Mouse (Mus musculus): ENCODE results near the gene Gm21954. TPM values are rescaled to one million over a fixed set of nuclear protein-coding genes. Genes with fewer than 3 reads are reported as not detected.

Gm21954 gene
- polyA plus RNA-seq, 1 experiment, result not detected

DNA sequence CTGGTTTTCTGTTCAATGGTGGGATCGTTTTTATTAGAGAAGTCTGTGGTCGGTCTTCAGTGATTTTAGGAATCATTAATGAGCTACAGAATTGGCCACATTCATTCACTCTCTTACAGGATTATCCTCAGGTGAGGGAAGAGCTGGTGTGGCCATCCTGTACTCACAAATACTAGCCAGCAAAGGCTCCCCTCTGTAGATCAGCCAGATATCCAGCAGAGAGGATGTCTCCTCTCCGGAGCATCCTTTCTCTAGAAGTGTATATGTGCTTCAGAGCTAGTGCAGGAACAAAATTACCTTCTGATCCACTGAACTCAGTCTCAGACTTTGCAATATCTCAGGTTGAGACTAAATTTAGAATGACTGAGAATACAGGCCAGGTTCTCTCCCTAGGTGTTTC is 7.8 kb downstream of the Gm21954 start:
- no peak for DNase-seq (ENCODE audit: extremely low spot score in 1 of 2, low spot score in 1 of 2)

GRCm38 (mm10) chr3:55462904-55463668 is 8.9 kb downstream of the Gm21954 start:
- DNase-seq (ENCODE audit: extremely low spot score in 1 of 2, low spot score in 1 of 2), result no peak

DNA sequence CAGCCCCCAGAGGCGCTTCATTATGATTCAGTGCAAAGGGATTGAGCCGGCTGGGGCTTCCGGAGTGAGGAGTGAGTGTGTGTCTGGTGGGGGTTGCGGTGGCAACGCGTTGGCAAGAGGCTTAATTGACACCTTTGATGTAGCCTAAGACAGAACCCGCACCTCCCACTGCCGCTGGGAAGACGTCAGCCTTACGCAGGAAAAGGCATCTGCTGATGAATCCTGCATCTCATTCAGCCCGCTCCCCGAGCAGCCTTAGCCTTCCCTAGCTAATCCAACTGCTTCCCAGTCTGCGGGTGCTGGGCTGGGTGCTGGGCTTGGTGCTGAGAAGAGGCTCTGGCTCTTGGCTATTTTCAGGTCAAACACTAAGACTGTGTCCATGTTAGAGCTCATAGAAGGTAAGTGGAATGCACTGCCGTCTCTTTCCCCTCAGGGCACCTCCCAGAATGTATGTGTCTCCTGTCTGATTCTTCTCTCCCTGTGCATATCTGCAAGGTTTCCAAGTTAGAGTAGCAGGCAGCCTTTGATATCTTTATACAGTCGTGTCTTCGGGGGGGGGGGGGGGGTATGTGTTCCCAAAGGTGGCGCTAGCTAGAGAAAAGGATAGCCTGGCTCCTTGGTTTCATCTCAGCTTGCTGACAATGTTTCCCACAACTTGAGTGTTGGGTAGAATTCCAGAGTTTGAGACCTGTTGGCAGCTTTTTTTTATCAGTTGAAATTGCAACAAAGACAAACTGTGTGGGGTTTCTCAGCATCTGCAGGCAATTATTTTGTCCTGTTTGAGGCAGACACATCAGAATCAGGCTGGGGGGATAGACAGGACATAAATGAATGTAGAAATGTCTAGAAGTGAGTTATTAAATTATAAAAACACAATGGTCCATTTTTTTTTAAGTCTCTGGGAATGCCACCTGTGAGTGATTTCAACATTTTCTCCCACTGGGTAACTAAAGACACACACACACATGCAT is 10.0 kb downstream of the Gm21954 start:
- peak; percentile 93 to 94 for DNase-seq (ENCODE audit: extremely low spot score in 1 of 2, low spot score in 1 of 2)

DNA sequence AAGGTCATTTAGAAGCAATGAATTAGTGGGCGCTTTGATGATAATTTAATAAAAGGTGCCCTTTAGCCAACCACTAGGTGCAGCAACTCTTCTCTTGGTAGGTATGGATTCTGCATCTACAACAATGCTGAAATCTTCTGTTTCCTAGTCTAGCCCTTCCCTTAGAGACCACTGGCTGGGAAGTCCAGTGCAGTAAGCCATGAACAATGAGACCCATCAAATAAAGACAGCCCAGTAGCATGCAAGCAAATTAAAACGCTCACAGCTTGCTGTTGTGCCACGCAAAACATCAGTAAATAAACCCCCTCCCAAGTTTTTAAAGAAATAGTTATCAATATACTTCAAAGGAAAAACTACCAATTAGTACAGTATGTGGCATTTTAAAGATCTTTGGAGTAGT is 10.9 kb downstream of the Gm21954 start:
- no peak for DNase-seq (ENCODE audit: extremely low spot score in 1 of 2, low spot score in 1 of 2)

DNA sequence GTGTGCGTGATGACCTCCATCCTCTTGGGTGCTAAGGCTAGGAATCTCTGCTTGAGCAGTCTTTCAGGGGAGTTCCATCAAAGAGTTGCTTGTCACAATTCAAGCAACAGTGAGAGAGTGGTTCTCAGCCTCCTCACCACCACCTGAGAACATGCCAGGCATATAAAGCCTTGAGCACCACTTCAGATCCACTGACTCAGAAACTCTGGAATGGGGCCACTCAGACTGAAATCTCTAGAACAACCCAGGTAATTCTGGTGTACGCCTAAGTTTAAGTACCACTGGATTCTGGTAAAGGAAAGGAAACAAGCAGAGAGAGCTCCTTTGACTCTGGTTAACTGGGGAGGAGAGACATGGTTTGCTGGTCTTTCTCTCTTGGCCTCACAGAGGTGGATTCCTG is 19.5 kb downstream of the Gm21954 start:
- DNase-seq (ENCODE audit: extremely low spot score in 1 of 2, low spot score in 1 of 2), result no peak

DNA sequence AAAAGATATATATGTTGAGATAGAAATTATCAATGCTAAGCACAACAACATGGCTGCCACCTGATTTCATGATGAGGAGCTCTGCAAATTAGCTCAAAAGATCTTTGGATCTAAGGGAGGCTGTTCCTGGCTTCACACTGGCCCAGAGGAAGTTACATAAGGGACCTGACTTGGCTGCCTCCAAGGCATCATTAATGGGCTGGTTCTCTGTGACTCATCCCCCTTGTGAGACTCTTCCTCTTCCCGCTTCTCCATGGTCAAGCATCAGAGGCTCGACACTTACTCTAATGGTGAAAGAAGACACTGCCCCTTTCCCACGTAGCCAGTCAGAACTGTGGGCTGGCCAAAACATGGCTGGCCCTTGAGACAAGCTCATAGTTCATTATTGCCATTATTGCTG is 20.1 kb downstream of the Gm21954 start:
- no peak for DNase-seq (ENCODE audit: extremely low spot score in 1 of 2, low spot score in 1 of 2)

DNA sequence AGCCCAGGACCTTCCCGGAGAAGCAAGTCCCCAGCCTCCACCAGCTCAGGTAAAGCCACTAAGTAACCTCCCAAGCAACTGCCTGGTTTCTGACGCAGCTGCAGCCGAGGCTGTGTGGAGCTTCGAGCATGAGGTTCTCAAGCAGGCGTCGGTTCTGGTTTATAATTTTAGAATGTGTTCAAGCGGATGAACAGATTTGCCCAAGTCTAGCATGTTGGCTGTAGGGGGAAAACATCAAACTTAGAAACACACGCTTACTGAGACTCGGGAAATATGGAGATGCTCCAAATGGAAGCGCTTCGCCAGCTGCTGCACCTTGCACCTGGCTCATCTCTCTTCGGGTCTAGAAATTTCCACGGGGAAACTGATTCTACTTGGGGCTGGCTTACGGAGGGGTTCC is 21.0 kb downstream of the Gm21954 start:
- peak; percentile 61 to 75 for DNase-seq (ENCODE audit: extremely low spot score in 1 of 2, low spot score in 1 of 2)

- no peak for DNase-seq (ENCODE audit: extremely low spot score in 1 of 2, low spot score in 1 of 2)
Measured at GRCm38 (mm10) chr3:55449148-55449547, 22.9 kb downstream of the Gm21954 start.

DNA sequence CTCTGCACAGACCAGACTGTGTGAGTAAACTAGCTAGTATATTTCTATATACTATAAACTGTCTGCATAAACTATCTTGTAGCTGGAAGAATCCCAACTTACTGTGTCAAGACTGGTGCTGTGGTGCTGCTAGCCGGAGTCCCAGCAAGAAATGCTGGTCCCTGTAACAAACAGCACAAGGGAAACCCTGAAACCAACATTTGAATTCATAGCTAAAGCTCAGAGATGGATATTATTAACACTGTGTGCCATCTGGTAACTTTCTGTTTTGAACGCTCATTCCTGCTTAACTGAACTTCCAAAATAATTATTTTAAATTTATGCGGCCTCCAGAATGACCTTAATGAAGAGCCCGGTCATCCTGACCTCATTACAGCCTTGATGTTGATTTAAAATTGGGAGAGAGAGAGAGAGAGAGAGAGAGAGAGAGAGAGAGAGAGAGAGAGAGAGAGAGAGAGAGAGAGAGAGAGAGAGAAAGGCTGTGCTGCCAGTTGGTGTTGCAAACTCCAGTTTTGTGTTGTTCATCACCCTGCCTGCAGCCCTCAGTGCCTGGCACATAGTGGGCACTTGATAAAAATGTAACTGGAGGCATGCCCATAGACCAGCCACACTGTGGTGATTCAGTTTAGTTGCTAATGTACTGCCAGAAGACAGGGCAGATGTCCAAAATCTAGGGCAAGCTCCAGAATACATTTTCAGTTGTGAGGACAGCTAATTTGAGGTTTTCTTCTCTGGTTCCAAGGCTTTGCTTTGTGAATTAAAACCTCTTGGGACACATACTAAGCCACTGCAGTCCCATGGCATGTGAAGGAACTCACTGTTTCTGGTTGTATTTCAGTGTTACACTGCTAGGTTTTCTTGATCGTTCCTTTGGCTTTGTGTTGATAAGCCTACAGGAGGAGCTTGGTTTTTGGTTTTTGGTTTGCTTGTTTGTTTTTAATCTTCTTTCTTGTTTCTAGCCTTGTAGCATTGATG is 24.2 kb downstream of the Gm21954 start:
- peak; percentile 90 to 94 for DNase-seq (ENCODE audit: extremely low spot score in 1 of 2, low spot score in 1 of 2)

DNA sequence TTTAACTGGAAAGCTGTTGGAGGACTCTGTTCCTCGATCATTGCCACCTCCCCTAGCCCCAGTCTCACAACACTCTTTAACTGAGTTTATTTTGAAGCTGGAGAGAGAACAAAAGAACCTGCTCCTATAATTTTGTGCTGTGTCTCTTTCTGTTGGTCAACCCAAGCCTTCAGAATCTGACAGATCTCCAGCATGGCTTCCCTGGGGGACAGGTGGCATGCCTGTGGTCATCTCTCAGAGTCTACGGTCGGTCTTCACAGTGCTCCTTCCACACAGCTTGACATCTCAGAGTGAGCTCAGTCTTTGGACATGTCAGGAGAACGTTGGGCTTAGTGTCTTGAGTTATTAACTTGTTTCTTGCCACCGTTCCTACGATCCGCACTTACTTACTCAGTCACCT is 25.3 kb downstream of the Gm21954 start:
- DNase-seq (ENCODE audit: extremely low spot score in 1 of 2, low spot score in 1 of 2), result no peak

GRCm38 (mm10) chr3:55443725-55444124 is 28.3 kb downstream of the Gm21954 start:
- DNase-seq (ENCODE audit: extremely low spot score in 1 of 2, low spot score in 1 of 2), result peak in 1 of 2 experiments; percentile 57

- DNase-seq (ENCODE audit: extremely low spot score in 1 of 2, low spot score in 1 of 2), result no peak
Measured at GRCm38 (mm10) chr3:55443271-55443670, 28.7 kb downstream of the Gm21954 start.

GRCm38 (mm10) chr3:55442012-55442645 is 29.9 kb downstream of the Gm21954 start:
- DNase-seq (ENCODE audit: extremely low spot score in 1 of 2, low spot score in 1 of 2), result peak; percentile 74 to 76

GRCm38 (mm10) chr3:55440342-55440741 is 31.7 kb downstream of the Gm21954 start:
- peak in 1 of 2 experiments; percentile 81 for DNase-seq (ENCODE audit: extremely low spot score in 1 of 2, low spot score in 1 of 2)

DNA sequence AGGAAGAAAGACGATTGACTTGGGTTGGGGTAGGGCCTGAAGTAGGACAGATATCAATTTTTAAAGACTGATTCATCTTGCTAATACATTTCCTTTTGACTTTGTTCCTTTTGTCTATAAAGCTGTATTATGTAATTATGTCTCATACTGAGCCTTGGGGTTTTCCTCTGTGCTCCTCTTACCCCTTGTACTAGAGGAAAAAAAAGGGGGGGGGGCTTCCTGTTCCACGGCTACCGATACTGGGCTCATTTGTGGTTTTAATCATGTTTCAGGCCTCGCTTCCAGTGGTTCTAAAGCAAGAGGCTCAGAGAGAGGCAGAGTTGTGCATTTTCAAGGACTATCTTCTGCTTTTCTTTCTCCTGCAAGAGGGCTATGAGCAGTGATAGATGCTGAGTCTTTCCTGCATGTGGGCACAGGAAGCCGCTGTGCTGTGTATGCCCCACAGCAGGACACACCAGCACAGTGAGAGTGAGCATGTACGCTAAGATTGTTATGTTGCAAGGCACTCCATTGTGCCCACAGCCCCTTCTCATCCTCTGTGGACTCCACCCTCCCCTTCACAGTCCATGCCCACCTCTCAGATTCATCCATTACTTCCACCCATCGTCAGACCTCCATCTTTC is 33.1 kb downstream of the Gm21954 start:
- no peak for DNase-seq (ENCODE audit: extremely low spot score in 1 of 2, low spot score in 1 of 2)

- DNase-seq (ENCODE audit: extremely low spot score in 1 of 2, low spot score in 1 of 2), result no peak
Measured at GRCm38 (mm10) chr3:55434276-55434675, 37.7 kb downstream of the Gm21954 start.

- DNase-seq (ENCODE audit: extremely low spot score in 1 of 2, low spot score in 1 of 2), result no peak
Measured at GRCm38 (mm10) chr3:55431223-55431622, 40.8 kb downstream of the Gm21954 start.

GRCm38 (mm10) chr3:55430022-55430549 is 41.9 kb downstream of the Gm21954 start:
- peak in 1 of 2 experiments; percentile 54 for DNase-seq (ENCODE audit: extremely low spot score in 1 of 2, low spot score in 1 of 2)

Measured in frontal cortex, adult 2 months (tissue).